Mouse (Mus musculus) ES-E14 (cell line): ENCODE data around the gene Pomp. TPM values are rescaled to one million over a fixed set of nuclear protein-coding genes. Genes with fewer than 3 reads are reported as not detected.
A peak's percentile ranks its signal among the peaks of the same experiment; 100 is the strongest.

Source experiments
- DNase-seq: peaks from one replicate; pipeline ENCODE4 v3.0.0-alpha.2; 2013; ENCODE audit warnings: low read depth, low spot score
- H3K27ac ChIP-seq: 2 replicates; pipeline ENCODE4 v1.5.1; 2012; ENCODE audit warnings: low read depth, mild to moderate bottlenecking, low read length, moderate library complexity, mixed read lengths; ENCODE audit not compliant: poor library complexity, insufficient read depth, severe bottlenecking
- H3K36me3 ChIP-seq: 2 replicates; pipeline ENCODE4 v1.6.1; 2012; ENCODE audit warnings: mild to moderate bottlenecking, low read length, moderate library complexity, mixed read lengths; ENCODE audit not compliant: control insufficient read depth, poor library complexity, insufficient read depth, severe bottlenecking
- H3K4me1 ChIP-seq, 2 experiments: fragments of 150-350 bp in 1 of 2; sonication (generic) in 1 of 2; 2 replicates each; pipeline ENCODE4 v1.6.1; 2012; ENCODE audit warnings: low read length in 2 of 2, mild to moderate bottlenecking in 1 of 2, mixed read lengths in 1 of 2; ENCODE audit not compliant: control insufficient read depth in 2 of 2, insufficient read depth in 2 of 2, poor library complexity in 1 of 2
- H3K4me3 ChIP-seq, 2 experiments: fragments of 150-350 bp in 1 of 2; sonication (generic) in 1 of 2; 2 replicates each; pipeline ENCODE4 v1.5.1; 2012; ENCODE audit warnings: low read length in 2 of 2, low read depth in 1 of 2, mild to moderate bottlenecking in 1 of 2, mixed read lengths in 1 of 2; ENCODE audit not compliant: insufficient read depth in 1 of 2, poor library complexity in 1 of 2, severe bottlenecking in 1 of 2
- H3K9ac ChIP-seq: 2 replicates; pipeline ENCODE4 v1.6.1; 2012; ENCODE audit warnings: low read depth, mild to moderate bottlenecking, low read length, mixed read lengths; ENCODE audit not compliant: poor library complexity, insufficient read depth, severe bottlenecking
- H3K9me3 ChIP-seq: fragments of 150-350 bp; sonication (generic); 2 replicates; pipeline ENCODE4 v1.6.1; 2012; ENCODE audit warnings: low read depth, mild to moderate bottlenecking, low read length; ENCODE audit not compliant: control insufficient read depth, insufficient read depth
- CHD2 ChIP-seq: IDR thresholded peaks from 2 replicates; pipeline ENCODE4 v1.6.1; 2014; ENCODE audit warnings: mild to moderate bottlenecking, low read depth, low read length, inconsistent platforms
- HCFC1 ChIP-seq: IDR thresholded peaks from 2 replicates; pipeline ENCODE4 v1.6.1; 2012; ENCODE audit warnings: low read length, inconsistent platforms, borderline replicate concordance; ENCODE audit not compliant: insufficient read depth
- MAFK ChIP-seq: IDR thresholded peaks from 2 replicates; pipeline ENCODE4 v1.6.1; 2014; ENCODE audit warnings: mild to moderate bottlenecking, low read depth, low read length, inconsistent platforms; ENCODE audit not compliant: insufficient read depth
- ZC3H11A ChIP-seq: IDR thresholded peaks from 2 replicates; pipeline ENCODE4 v1.6.1; 2012; ENCODE audit warnings: low read depth, mild to moderate bottlenecking, inconsistent platforms, low read length, borderline replicate concordance
- ZNF384 ChIP-seq: IDR thresholded peaks from 2 replicates; pipeline ENCODE4 v1.6.1; 2012; ENCODE audit warnings: low read depth, low read length, inconsistent platforms
- in situ Hi-C, 2 experiments: fragments of 600-800 bp; cut with MboI; formaldehyde crosslinking; loops; one replicate each; pipeline ENCODE4 v1.15.1; 2025; ENCODE audit warnings: low sequenced_read_pairs in 2 of 2, inconsistent platforms in 1 of 2; ENCODE audit not compliant: unreplicated experiment in 2 of 2
- total RNA-seq: library from RNA; depleted of rRNA; stranded (reverse); fragments of 300-350 nt; gene quantifications from 2 replicates; pipeline ENCODE4 v1.2.3, GENCODE M21; 2012

The Pomp gene
- total RNA-seq, 1 experiment: 165 TPM

- Histone ChIP-seq H3K4me3 (no peak overlapping the region), H3K27ac (no peak overlapping the region), H3K9ac (no peak overlapping the region), H3K4me1 (peaks cover 2 to 14% of the 10 kb centered on the region in 2 experiments; a peak in 1 of 4 replicates), H3K36me3 (peaks cover 52% of the 10 kb centered on the region), H3K9me3 (no peaks in the 10 kb centered on the region)
- in situ Hi-C loops: no loop called here
- DNase-seq: no peak
- no peak for TF ChIP-seq ZNF384
- TF ChIP-seq MAFK: no peak
- no peak for TF ChIP-seq HCFC1
These were observed 11.0 kb downstream of the Pomp start for GRCm38 (mm10) chr5:147871091-147871820.

DNA sequence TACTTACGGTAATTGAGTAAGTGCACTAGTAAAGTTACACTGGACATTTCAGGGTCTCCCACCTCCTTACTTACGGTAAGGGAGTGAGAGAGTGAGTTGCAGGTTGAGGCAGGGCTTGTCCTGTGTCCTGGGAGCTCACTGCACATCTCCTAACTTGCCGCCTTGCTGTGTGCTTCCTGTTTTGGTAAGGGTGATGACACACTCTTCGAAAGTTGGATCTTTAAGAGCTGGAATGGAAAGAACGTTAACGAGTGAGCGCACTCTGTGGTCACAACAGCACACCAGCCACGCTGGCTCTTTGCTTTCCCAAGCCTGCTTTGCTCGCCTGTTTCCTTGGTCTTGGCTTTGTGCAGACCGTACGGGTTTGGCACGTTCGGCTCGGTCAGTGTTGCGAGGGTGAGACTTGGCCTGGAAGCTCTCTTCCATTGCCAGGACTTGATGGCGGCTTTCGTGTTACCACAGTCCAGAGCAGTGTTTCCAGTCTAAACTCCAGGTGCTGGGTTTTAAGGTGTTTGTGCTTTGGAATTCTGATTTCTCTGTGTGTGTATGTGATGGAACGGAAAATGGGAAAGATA is 14.3 kb downstream of the Pomp start:
- Histone ChIP-seq H3K4me1 (peaks cover 0 to 12% of the 10 kb centered on the region in 2 experiments; a peak in 1 of 4 replicates), H3K36me3 (peaks cover 59% of the 10 kb centered on the region), H3K9ac (no peak overlapping the region), H3K4me3 (peak overlapping the region in 1 of 2 experiments; percentile 5; a peak in 1 of 4 replicates), H3K9me3 (no peaks in the 10 kb centered on the region), H3K27ac (no peak overlapping the region)
- no peak for DNase-seq
- TF ChIP-seq ZC3H11A: no peak
- no peak for TF ChIP-seq CHD2
- no peak for TF ChIP-seq HCFC1
- no peak for TF ChIP-seq MAFK
- no peak for TF ChIP-seq ZNF384
- in situ Hi-C loops: no loop called here

GRCm38 (mm10) chr5:147875210-147875609 is 14.9 kb downstream of the Pomp start:
- Histone ChIP-seq H3K4me1 (peaks cover 0 to 11% of the 10 kb centered on the region in 2 experiments; a peak in 1 of 4 replicates), H3K9me3 (no peaks in the 10 kb centered on the region), H3K36me3 (peaks cover 63% of the 10 kb centered on the region), H3K4me3 (no peak overlapping the region), H3K9ac (no peak overlapping the region), H3K27ac (no peak overlapping the region)
- DNase-seq: no peak
- in situ Hi-C loops: no loop called here
- no peak for TF ChIP-seq HCFC1

DNA sequence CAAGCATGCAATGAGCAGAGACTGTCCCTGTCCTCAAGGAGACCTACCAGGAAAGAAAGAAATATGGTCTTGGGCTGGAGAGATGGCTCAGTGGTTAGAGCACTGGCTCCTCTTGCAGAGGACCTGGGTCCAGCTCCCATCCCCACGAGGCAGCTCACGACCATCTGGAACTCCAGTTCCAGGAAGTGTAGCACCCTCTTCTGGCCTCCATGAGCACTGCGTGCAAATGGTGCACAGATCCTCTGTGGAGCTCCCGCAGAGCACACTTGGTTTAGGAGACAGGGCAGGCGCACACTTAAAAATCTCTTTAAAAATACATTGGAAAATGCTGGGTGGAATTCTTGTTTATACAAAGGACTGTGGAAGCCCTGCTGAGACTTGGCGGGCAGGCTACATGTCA is 17.3 kb downstream of the Pomp start:
- in situ Hi-C loops: no loop called here
- H3K36me3 ChIP-seq: peaks cover 55% of the 10 kb centered on the region

More for the DNA sequence above, 17.3 kb downstream of the Pomp start:
- Histone ChIP-seq H3K4me1 (peaks cover 0 to 5% of the 10 kb centered on the region in 2 experiments; a peak in 1 of 4 replicates), H3K9ac (no peak overlapping the region), H3K27ac (no peak overlapping the region), H3K4me3 (peak overlapping the region; percentile 19 to 40; a peak in 1 of 4 replicates), H3K9me3 (no peaks in the 10 kb centered on the region)
- no peak for DNase-seq
- TF ChIP-seq ZNF384: no peak
- TF ChIP-seq ZC3H11A: peak; percentile 8; the same call in 1 of the 2 replicates
- no peak for TF ChIP-seq HCFC1
- TF ChIP-seq MAFK: no peak
- no peak for TF ChIP-seq CHD2
